Mouse (Mus musculus): ENCODE data around the gene Fam43a. TPM values are rescaled to one million over a fixed set of nuclear protein-coding genes. Genes with fewer than 3 reads are reported as not detected.

The Fam43a gene
- polyA plus RNA-seq, 1 experiment from 2014 or later, result 18.5 TPM

GRCm38 (mm10) chr16:30624640-30625039 is 25.1 kb downstream of the Fam43a start:
- WGBS, result 77% methylated on average over 2 of the region's 2 CpGs
- DNase-seq (ENCODE audit: low spot score), result no peak
- TF ChIP-seq CTCF (IDR thresholded peaks at IDR 0.05; ENCODE audit: low read depth), result no peak
- H3K36me3 ChIP-seq (ENCODE audit: insufficient read depth, low read length), result no peaks in the 10 kb centered on the region
- no peak for ATAC-seq (replicated peaks; ENCODE audit: low FRiP score, low read depth)
- H3K9ac ChIP-seq (ENCODE audit: low read depth, low read length), result no peak overlapping the region
- no peak overlapping the region for H3K4me3 ChIP-seq (replicated peaks; ENCODE audit: low read depth, low read length)
- no peaks in the 10 kb centered on the region for H3K4me1 ChIP-seq (replicated peaks; ENCODE audit: insufficient read depth, low read length)
- no peaks in the 10 kb centered on the region for H3K27me3 ChIP-seq (ENCODE audit: insufficient read depth, low read length)
- H3K27ac ChIP-seq, result no peak overlapping the region
- H3K4me2 ChIP-seq (ENCODE audit: low read length), result no peak overlapping the region
- no peaks in the 10 kb centered on the region for H3K9me3 ChIP-seq (replicated peaks; ENCODE audit: low read length)

- no peak overlapping the region for H3K27ac ChIP-seq
- H3K9ac ChIP-seq (ENCODE audit: low read depth, low read length), result no peak overlapping the region
- ATAC-seq (replicated peaks; ENCODE audit: low FRiP score, low read depth) (no peak), DNase-seq (ENCODE audit: low spot score) (no peak)
- no peaks in the 10 kb centered on the region for H3K36me3 ChIP-seq (ENCODE audit: insufficient read depth, low read length)
- H3K4me2 ChIP-seq (ENCODE audit: low read length), result no peak overlapping the region
- whole genome bisulfite sequencing, result 69% methylated on average over 11 of the region's 11 CpGs
- no peak overlapping the region for H3K4me3 ChIP-seq (replicated peaks; ENCODE audit: low read depth, low read length)
- no peaks in the 10 kb centered on the region for H3K9me3 ChIP-seq (replicated peaks; ENCODE audit: low read length)
- TF ChIP-seq CTCF (IDR thresholded peaks at IDR 0.05; ENCODE audit: low read depth), result no peak
- no peaks in the 10 kb centered on the region for H3K4me1 ChIP-seq (replicated peaks; ENCODE audit: insufficient read depth, low read length)
- no peaks in the 10 kb centered on the region for H3K27me3 ChIP-seq (ENCODE audit: insufficient read depth, low read length)
Observed at GRCm38 (mm10) chr16:30627586-30628337, 28.2 kb downstream of the Fam43a start.

GRCm38 (mm10) chr16:30628401-30628800 is 28.9 kb downstream of the Fam43a start:
- DNase-seq (ENCODE audit: low spot score), result no peak
- no peak for ATAC-seq (replicated peaks; ENCODE audit: low FRiP score, low read depth)
- H3K27ac ChIP-seq, result no peak overlapping the region
- no peaks in the 10 kb centered on the region for H3K4me1 ChIP-seq (replicated peaks; ENCODE audit: insufficient read depth, low read length)
- no peak overlapping the region for H3K4me2 ChIP-seq (ENCODE audit: low read length)
- no peaks in the 10 kb centered on the region for H3K27me3 ChIP-seq (ENCODE audit: insufficient read depth, low read length)
- 64% methylated on average over 6 of the region's 6 CpGs for WGBS
- no peaks in the 10 kb centered on the region for H3K36me3 ChIP-seq (ENCODE audit: insufficient read depth, low read length)
- no peak overlapping the region for H3K9ac ChIP-seq (ENCODE audit: low read depth, low read length)
- no peak for TF ChIP-seq CTCF (IDR thresholded peaks at IDR 0.05; ENCODE audit: low read depth)
- no peak overlapping the region for H3K4me3 ChIP-seq (replicated peaks; ENCODE audit: low read depth, low read length)
- no peaks in the 10 kb centered on the region for H3K9me3 ChIP-seq (replicated peaks; ENCODE audit: low read length)

GRCm38 (mm10) chr16:30629509-30629908 is 30.0 kb downstream of the Fam43a start:
- Histone ChIP-seq H3K4me2 (ENCODE audit: low read length) (no peak overlapping the region), H3K27ac (no peak overlapping the region), H3K4me3 (replicated peaks; ENCODE audit: low read depth, low read length) (no peak overlapping the region), H3K36me3 (ENCODE audit: insufficient read depth, low read length) (no peaks in the 10 kb centered on the region), H3K27me3 (ENCODE audit: insufficient read depth, low read length) (no peaks in the 10 kb centered on the region), H3K4me1 (replicated peaks; ENCODE audit: insufficient read depth, low read length) (no peaks in the 10 kb centered on the region), H3K9me3 (replicated peaks; ENCODE audit: low read length) (no peaks in the 10 kb centered on the region), H3K9ac (ENCODE audit: low read depth, low read length) (no peak overlapping the region)
- no peak for ATAC-seq (replicated peaks; ENCODE audit: low FRiP score, low read depth)
- no peak for DNase-seq (ENCODE audit: low spot score)
- WGBS, result 88% methylated on average over 5 of the region's 5 CpGs
- no peak for TF ChIP-seq CTCF (IDR thresholded peaks at IDR 0.05; ENCODE audit: low read depth)

- H3K27me3 ChIP-seq (ENCODE audit: insufficient read depth, low read length), result no peaks in the 10 kb centered on the region
- no peaks in the 10 kb centered on the region for H3K36me3 ChIP-seq (ENCODE audit: insufficient read depth, low read length)
- no peak overlapping the region for H3K4me3 ChIP-seq (replicated peaks; ENCODE audit: low read depth, low read length)
- DNase-seq (ENCODE audit: low spot score) (peak; percentile 81), ATAC-seq (replicated peaks; ENCODE audit: low FRiP score, low read depth) (peak; percentile 74; the same call in 1 of the 2 replicates)
- TF ChIP-seq CTCF (IDR thresholded peaks at IDR 0.05; ENCODE audit: low read depth), result no peak
- no peak overlapping the region for H3K9ac ChIP-seq (ENCODE audit: low read depth, low read length)
- no peak overlapping the region for H3K4me2 ChIP-seq (ENCODE audit: low read length)
- no peaks in the 10 kb centered on the region for H3K4me1 ChIP-seq (replicated peaks; ENCODE audit: insufficient read depth, low read length)
- H3K9me3 ChIP-seq (replicated peaks; ENCODE audit: low read length), result no peaks in the 10 kb centered on the region
- no peak overlapping the region for H3K27ac ChIP-seq
- WGBS, result 42% methylated on average over 8 of the region's 8 CpGs
Observed at GRCm38 (mm10) chr16:30633906-30634746, 34.6 kb downstream of the Fam43a start.

- H3K9ac ChIP-seq (ENCODE audit: low read depth, low read length), result no peak overlapping the region
- H3K27me3 ChIP-seq (ENCODE audit: insufficient read depth, low read length), result no peaks in the 10 kb centered on the region
- no peak for TF ChIP-seq CTCF (IDR thresholded peaks at IDR 0.05; ENCODE audit: low read depth)
- H3K4me2 ChIP-seq (ENCODE audit: low read length), result no peak overlapping the region
- H3K36me3 ChIP-seq (ENCODE audit: insufficient read depth, low read length), result no peaks in the 10 kb centered on the region
- no peak for ATAC-seq (replicated peaks; ENCODE audit: low FRiP score, low read depth)
- DNase-seq (ENCODE audit: low spot score), result no peak
- H3K27ac ChIP-seq, result no peak overlapping the region
- no peaks in the 10 kb centered on the region for H3K9me3 ChIP-seq (replicated peaks; ENCODE audit: low read length)
- H3K4me3 ChIP-seq (replicated peaks; ENCODE audit: low read depth, low read length), result no peak overlapping the region
- no peaks in the 10 kb centered on the region for H3K4me1 ChIP-seq (replicated peaks; ENCODE audit: insufficient read depth, low read length)
- WGBS, result 94% methylated on average over 14 of the region's 14 CpGs
Observed at GRCm38 (mm10) chr16:30638586-30638985, 39.1 kb downstream of the Fam43a start.

Measured in kidney, postnatal 0 days (tissue).